Mouse (Mus musculus): Measurements from ENCODE around the gene Mob4. TPM values are rescaled to one million over a fixed set of nuclear protein-coding genes. Genes with fewer than 3 reads are reported as not detected.

Gene Mob4
- total RNA-seq, 1 experiment: 37.0 TPM

GRCm38 (mm10) chr1:55130190-55130916 is 678 bp upstream of the Mob4 start:
- Histone ChIP-seq H3K9ac (ENCODE audit: insufficient read depth, low read depth, low read length, poor library complexity, severe bottlenecking) (peak overlapping the region; percentile 69; the same call in 1 of the 2 replicates), H3K4me1 (ENCODE audit: control insufficient read depth in 2 of 2, insufficient read depth in 2 of 2, low read length in 2 of 2, poor library complexity in 1 of 2) (peaks cover 8 to 10% of the 10 kb centered on the region in 2 experiments), H3K27ac (ENCODE audit: insufficient read depth, low read depth, low read length, poor library complexity, severe bottlenecking) (peak overlapping the region; percentile 74; the same call in 1 of the 2 replicates), H3K4me3 (ENCODE audit: insufficient read depth in 1 of 2, low read depth in 1 of 2, low read length in 2 of 2, poor library complexity in 1 of 2, severe bottlenecking in 1 of 2) (peak overlapping the region; percentile 87 to 96), H3K36me3 (ENCODE audit: control insufficient read depth, insufficient read depth, low read length, poor library complexity, severe bottlenecking) (no peaks in the 10 kb centered on the region), H3K9me3 (ENCODE audit: control insufficient read depth, insufficient read depth, low read depth, low read length) (no peaks in the 10 kb centered on the region)
- in situ Hi-C loops (cut with MboI; ENCODE audit: low sequenced_read_pairs in 2 of 2, unreplicated experiment in 2 of 2): no loop called here
- TF ChIP-seq ZC3H11A (IDR thresholded peaks at IDR 0.05; ENCODE audit: borderline replicate concordance, low read depth, low read length): no peak
- TF ChIP-seq MAFK (IDR thresholded peaks at IDR 0.05; ENCODE audit: insufficient read depth, low read depth, low read length): no peak
- no peak for TF ChIP-seq HCFC1 (IDR thresholded peaks at IDR 0.05; ENCODE audit: borderline replicate concordance, insufficient read depth, low read length)
- no peak for TF ChIP-seq CHD2 (IDR thresholded peaks at IDR 0.05; ENCODE audit: low read depth, low read length)
- no peak for TF ChIP-seq ZNF384 (IDR thresholded peaks at IDR 0.05; ENCODE audit: low read depth, low read length)
- no peak for DNase-seq (ENCODE audit: low read depth, low spot score)

- in situ Hi-C loops (cut with MboI; ENCODE audit: low sequenced_read_pairs in 2 of 2, unreplicated experiment in 2 of 2): no loop called here
- DNase-seq (ENCODE audit: low read depth, low spot score): peak; percentile 19
- H3K36me3 ChIP-seq (ENCODE audit: control insufficient read depth, insufficient read depth, low read length, poor library complexity, severe bottlenecking): no peaks in the 10 kb centered on the region
- H3K9ac ChIP-seq (ENCODE audit: insufficient read depth, low read depth, low read length, poor library complexity, severe bottlenecking): peak overlapping the region; percentile 98
- H3K4me3 ChIP-seq (ENCODE audit: insufficient read depth in 1 of 2, low read depth in 1 of 2, low read length in 2 of 2, poor library complexity in 1 of 2, severe bottlenecking in 1 of 2): peak overlapping the region; percentile 87 to 96
- TF ChIP-seq MAFK (IDR thresholded peaks at IDR 0.05; ENCODE audit: insufficient read depth, low read depth, low read length) (no peak), HCFC1 (IDR thresholded peaks at IDR 0.05; ENCODE audit: borderline replicate concordance, insufficient read depth, low read length) (0 out of 2 replicates have a peak, but pooled peaks have one; percentile 6)
- H3K4me1 ChIP-seq (ENCODE audit: control insufficient read depth in 2 of 2, insufficient read depth in 2 of 2, low read length in 2 of 2, poor library complexity in 1 of 2): peaks cover 8 to 10% of the 10 kb centered on the region in 2 experiments
- H3K9me3 ChIP-seq (ENCODE audit: control insufficient read depth, insufficient read depth, low read depth, low read length): no peaks in the 10 kb centered on the region
- H3K27ac ChIP-seq (ENCODE audit: insufficient read depth, low read depth, low read length, poor library complexity, severe bottlenecking): peak overlapping the region; percentile 98
Observed at GRCm38 (mm10) chr1:55131424-55132014, 488 bp downstream of the Mob4 start.

GRCm38 (mm10) chr1:55132308-55132707 is 1.3 kb downstream of the Mob4 start:
- in situ Hi-C loops (cut with MboI; ENCODE audit: low sequenced_read_pairs in 2 of 2, unreplicated experiment in 2 of 2): no loop called here
- H3K9ac ChIP-seq (ENCODE audit: insufficient read depth, low read depth, low read length, poor library complexity, severe bottlenecking): peak overlapping the region; percentile 46; the same call in 1 of the 2 replicates
- DNase-seq (ENCODE audit: low read depth, low spot score): no peak
- H3K27ac ChIP-seq (ENCODE audit: insufficient read depth, low read depth, low read length, poor library complexity, severe bottlenecking): peak overlapping the region; percentile 56; the same call in 1 of the 2 replicates
- no peaks in the 10 kb centered on the region for H3K36me3 ChIP-seq (ENCODE audit: control insufficient read depth, insufficient read depth, low read length, poor library complexity, severe bottlenecking)
- no peak for TF ChIP-seq MAFK (IDR thresholded peaks at IDR 0.05; ENCODE audit: insufficient read depth, low read depth, low read length)
- TF ChIP-seq ZNF384 (IDR thresholded peaks at IDR 0.05; ENCODE audit: low read depth, low read length): no peak
- no peak for TF ChIP-seq CHD2 (IDR thresholded peaks at IDR 0.05; ENCODE audit: low read depth, low read length)
- no peak for TF ChIP-seq ZC3H11A (IDR thresholded peaks at IDR 0.05; ENCODE audit: borderline replicate concordance, low read depth, low read length)
- no peak for TF ChIP-seq HCFC1 (IDR thresholded peaks at IDR 0.05; ENCODE audit: borderline replicate concordance, insufficient read depth, low read length)
- peaks cover 8 to 10% of the 10 kb centered on the region in 2 experiments for H3K4me1 ChIP-seq (ENCODE audit: control insufficient read depth in 2 of 2, insufficient read depth in 2 of 2, low read length in 2 of 2, poor library complexity in 1 of 2)
- H3K4me3 ChIP-seq (ENCODE audit: insufficient read depth in 1 of 2, low read depth in 1 of 2, low read length in 2 of 2, poor library complexity in 1 of 2, severe bottlenecking in 1 of 2): peak overlapping the region; percentile 87 to 96
- H3K9me3 ChIP-seq (ENCODE audit: control insufficient read depth, insufficient read depth, low read depth, low read length): no peaks in the 10 kb centered on the region

GRCm38 (mm10) chr1:55133173-55133572 is 2.1 kb downstream of the Mob4 start:
- TF ChIP-seq HCFC1 (IDR thresholded peaks at IDR 0.05; ENCODE audit: borderline replicate concordance, insufficient read depth, low read length): no peak
- Histone ChIP-seq H3K9ac (ENCODE audit: insufficient read depth, low read depth, low read length, poor library complexity, severe bottlenecking) (no peak overlapping the region), H3K36me3 (ENCODE audit: control insufficient read depth, insufficient read depth, low read length, poor library complexity, severe bottlenecking) (no peaks in the 10 kb centered on the region), H3K4me3 (ENCODE audit: insufficient read depth in 1 of 2, low read depth in 1 of 2, low read length in 2 of 2, poor library complexity in 1 of 2, severe bottlenecking in 1 of 2) (no peak overlapping the region), H3K4me1 (ENCODE audit: control insufficient read depth in 2 of 2, insufficient read depth in 2 of 2, low read length in 2 of 2, poor library complexity in 1 of 2) (peaks cover 6 to 10% of the 10 kb centered on the region in 2 experiments), H3K9me3 (ENCODE audit: control insufficient read depth, insufficient read depth, low read depth, low read length) (no peaks in the 10 kb centered on the region), H3K27ac (ENCODE audit: insufficient read depth, low read depth, low read length, poor library complexity, severe bottlenecking) (no peak overlapping the region)
- DNase-seq (ENCODE audit: low read depth, low spot score): no peak
- in situ Hi-C loops (cut with MboI; ENCODE audit: low sequenced_read_pairs in 2 of 2, unreplicated experiment in 2 of 2): no loop called here
